Mouse (Mus musculus): ENCODE data around the gene Ptprg.

DNA sequence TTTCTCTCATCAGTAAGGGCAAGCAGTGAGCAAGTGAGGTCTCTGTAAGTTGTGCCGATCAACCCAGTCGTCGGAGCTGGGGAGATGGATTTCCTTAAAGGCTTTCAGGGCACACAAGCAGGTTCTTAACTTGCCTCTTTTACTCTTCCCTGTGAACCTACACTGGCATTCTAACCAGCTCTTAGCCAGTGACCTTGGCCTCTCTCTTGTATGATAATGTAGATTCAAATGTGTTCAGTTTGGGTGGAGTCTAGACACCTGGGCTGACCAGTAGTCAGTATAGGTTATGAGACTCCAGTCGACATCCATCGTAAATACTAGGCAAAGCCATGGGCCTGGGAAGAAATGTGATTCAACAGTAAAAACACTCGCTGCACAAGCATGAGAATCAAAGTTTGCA lies 560.7 kb downstream of the Ptprg start:
- no peak for TF ChIP-seq CTCF (IDR thresholded peaks at IDR 0.05)
- TF ChIP-seq EP300 (IDR thresholded peaks at IDR 0.05; ENCODE audit: insufficient read depth, low read depth, low read length), result no peak
- TF ChIP-seq POLR2A (IDR thresholded peaks at IDR 0.05; ENCODE audit: insufficient read depth, low read depth, low read length), result no peak
